Mouse (Mus musculus): ENCODE measurements around the gene Chtf18.

DNA sequence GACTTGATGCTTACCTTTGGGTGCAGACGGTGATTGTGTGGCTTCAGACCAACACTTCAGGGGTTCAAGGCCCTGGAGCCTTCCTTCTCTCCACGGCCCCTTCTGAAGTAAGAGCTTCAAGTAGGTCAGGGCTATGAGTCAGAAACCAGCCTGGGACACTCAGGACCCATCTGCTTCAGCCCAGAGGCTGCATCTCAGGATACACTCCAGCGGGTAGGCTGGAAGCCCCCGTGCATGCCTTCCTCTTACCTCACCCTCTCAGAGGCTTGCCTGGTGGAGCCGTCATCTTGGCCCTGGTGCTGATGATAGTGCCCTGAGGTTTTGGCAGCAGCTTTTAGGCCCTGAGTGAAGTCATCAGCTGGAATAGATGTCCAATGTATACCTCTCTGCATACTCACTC, 8.0 kb upstream of the Chtf18 start:
- TF ChIP-seq CTCF (IDR thresholded peaks at IDR 0.05; ENCODE audit: control insufficient read depth, insufficient read depth, insufficient read length) (no peak), MAX (IDR thresholded peaks at IDR 0.05) (no peak)

All from C2C12 (cell line).